In genomic region chr14:75756971-75757370, GRCm38 (mm10) we compare ENCODE assay signal across 21 mouse cellular contexts. TPM values are rescaled to one million over a fixed set of nuclear protein-coding genes. Genes with fewer than 3 reads are reported as not detected.
DNase-seq lines count a peak whose midpoint lies in the region; ATAC-seq and TF ChIP-seq lines count a peak whose summit lies in the region.
"Had no signal": no experiment of that assay in that cellular context is flagged by ENCODE, and none has a peak within 500 bp of the region (broad histone marks: within the 10 kb centered on the region; RNA-seq: fewer than 3 reads in every experiment).

No protein-coding gene starts in this region.

- TF ChIP-seq CTCF in cerebellum, adult 2 months (IDR thresholded peaks at IDR 0.05; ENCODE audit: borderline replicate concordance, insufficient read depth, low read depth, low read length) = no peak
- TF ChIP-seq CTCF in stomach, postnatal 0 days (IDR thresholded peaks at IDR 0.05; ENCODE audit: low read depth) = no peak

- no peak for ATAC-seq in monocyte, adult 5-6 weeks (replicated peaks; ENCODE audit: insufficient number of reproducible peaks, low FRiP score, low TSS enrichment, poor library complexity, severe bottlenecking)
- no peak for ATAC-seq in erythroblast, adult 5-6 weeks (replicated peaks; ENCODE audit: low FRiP score, poor library complexity, severe bottlenecking)
- no peak for ATAC-seq in stomach, postnatal 0 days (ENCODE audit: low FRiP score, low TSS enrichment)
- ATAC-seq: CD4-positive, CD25-positive, alpha-beta regulatory T cell, adult 4 months; forebrain, embryonic 15.5 days; hindbrain, postnatal 0 days had no signal

- WGBS in cerebellum, adult 2 months = 90% methylated on average over 6 of the region's 6 CpGs
- 81% methylated on average over 6 of the region's 6 CpGs for WGBS in stomach, postnatal 0 days

- H3K27me3 ChIP-seq in cerebellum, adult 2 months (ENCODE audit: control insufficient read depth, insufficient read depth, low read length) = no peaks in the 10 kb centered on the region
- H3K27me3 ChIP-seq in stomach, postnatal 0 days (ENCODE audit: control insufficient read depth, insufficient read depth, low read length) = no peaks in the 10 kb centered on the region
- H3K27me3 ChIP-seq: forebrain, embryonic 15.5 days; heart, embryonic 15.5 days had no signal

- TF ChIP-seq EP300 in stomach, postnatal 0 days (optimal IDR thresholded peaks at IDR 0.05) = no peak

- no peaks in the 10 kb centered on the region for H3K9me3 ChIP-seq in stomach, postnatal 0 days (ENCODE audit: control insufficient read depth, low read length)
- H3K9me3 ChIP-seq: embryonic facial prominence, embryonic 10.5 days; forebrain, embryonic 15.5 days; G1E; heart, embryonic 15.5 days; hindbrain, embryonic 13.5 days had no signal

- no peak overlapping the region for H3K27ac ChIP-seq in cerebellum, adult 2 months (ENCODE audit: insufficient read depth, low read length)
- H3K27ac ChIP-seq in stomach, postnatal 0 days (replicated peaks) = no peak overlapping the region
- H3K27ac ChIP-seq: embryonic facial prominence, embryonic 10.5 days; forebrain, embryonic 15.5 days; heart, embryonic 15.5 days; hindbrain, embryonic 13.5 days; hindbrain, postnatal 0 days had no signal

- no peak for TF ChIP-seq POLR2A in cerebellum, adult 2 months (IDR thresholded peaks at IDR 0.05; ENCODE audit: borderline replicate concordance, insufficient read depth, low read length)

- H3K4me1 ChIP-seq in cerebellum, adult 2 months (ENCODE audit: control insufficient read depth, insufficient read depth, low read length) = peaks cover 20% of the 10 kb centered on the region; the same call in 1 of the 2 replicates
- H3K4me1 ChIP-seq in stomach, postnatal 0 days (replicated peaks; ENCODE audit: control insufficient read depth, insufficient read depth) = peaks cover 5% of the 10 kb centered on the region; the same call in 1 of the 2 replicates

- H3K36me3 ChIP-seq in stomach, postnatal 0 days (ENCODE audit: control insufficient read depth, insufficient read depth, low read length) = no peaks in the 10 kb centered on the region
- H3K36me3 ChIP-seq: heart, embryonic 15.5 days had no signal

- no peak overlapping the region for H3K9ac ChIP-seq in stomach, postnatal 0 days (ENCODE audit: low read length)
- H3K9ac ChIP-seq: forebrain, embryonic 15.5 days; heart, embryonic 15.5 days; hindbrain, embryonic 13.5 days had no signal

- DNase-seq in cerebellum, adult 9-10 months = peak; percentile 36
- no peak for DNase-seq in cerebellum, adult 2 months
- DNase-seq in NIH3T3 (ENCODE audit: low read depth) = peak; percentile 76
- peak; percentile 44 for DNase-seq in adrenal gland, postnatal 25 days
- DNase-seq in stomach, postnatal 0 days (ENCODE audit: low spot score) = no peak
- DNase-seq: cerebellum, adult 11-12 months; cerebellum, postnatal 10 days; gastrocnemius, postnatal 10 days; heart, adult 18-20 months; heart, postnatal 14 days; kidney, adult 11 months had no signal

- no peak overlapping the region for H3K4me2 ChIP-seq in stomach, postnatal 0 days (replicated peaks; ENCODE audit: low read depth)
- H3K4me2 ChIP-seq: forebrain, embryonic 15.5 days; heart, embryonic 11.5 days; heart, embryonic 15.5 days; hindbrain, embryonic 13.5 days had no signal

- no peak overlapping the region for H3K4me3 ChIP-seq in cerebellum, adult 2 months (replicated peaks; ENCODE audit: insufficient read depth, low read depth, low read length)
- H3K4me3 ChIP-seq in stomach, postnatal 0 days (ENCODE audit: low read depth, low read length) = no peak overlapping the region
- H3K4me3 ChIP-seq: embryonic facial prominence, embryonic 10.5 days; forebrain, embryonic 15.5 days; heart, embryonic 15.5 days; hindbrain, embryonic 13.5 days had no signal

RNA-seq across cellular contexts. Expression of gene Cog3, which starts 2.7 kb away (rescaled TPM):
- polyA plus RNA-seq in cerebellum, adult 2 months (2012; rRNA removed) = 27.7 and 28.2 TPM in 2 replicates
- total RNA-seq in adrenal gland, postnatal 25 days (2021) = 24.9 and 29.8 TPM in 2 replicates
- total RNA-seq in monocyte, adult 5-6 weeks (2017) = 30.0 to 44.2 TPM (median 41.3 TPM) in 3 replicates
- total RNA-seq in erythroblast, adult 5-6 weeks (2015; ENCODE audit: low replicate concordance) = 5.9 and 6.0 TPM in 2 replicates
- total RNA-seq in erythroblast, adult 5-6 weeks (2017; ENCODE audit: low replicate concordance) = 11.9 and 14.2 TPM in 2 replicates
- 11.3 and 11.4 TPM in 2 replicates for polyA plus RNA-seq in stomach, postnatal 0 days (2015; fragmentation: Nextera tagmentation; extraction: Ambion mirVana)

RNA-seq across cellular contexts. Expression of gene Slc25a30, which starts 29.9 kb away (rescaled TPM):
- 9.9 and 12.2 TPM in 2 replicates for polyA plus RNA-seq in cerebellum, adult 2 months (2012; rRNA removed)
- 246 and 276 TPM in 2 replicates for total RNA-seq in adrenal gland, postnatal 25 days (2021)
- total RNA-seq in monocyte, adult 5-6 weeks (2017) = 22.8 to 36.1 TPM (median 24.3 TPM) in 3 replicates
- total RNA-seq in erythroblast, adult 5-6 weeks (2015; ENCODE audit: low replicate concordance) = 8.2 and 13.3 TPM in 2 replicates
- 3.4 and 7.0 TPM in 2 replicates for total RNA-seq in erythroblast, adult 5-6 weeks (2017; ENCODE audit: low replicate concordance)
- 1.3 and 1.5 TPM in 2 replicates for polyA plus RNA-seq in stomach, postnatal 0 days (2015; fragmentation: Nextera tagmentation; extraction: Ambion mirVana)

Comparison
In these comparisons a context has a peak if more than half of its experiments do, and no peak if none do; other contexts are left out.
1. DNase-seq: peak in cerebellum, adult 9-10 months (single experiment), NIH3T3 (single experiment) and adrenal gland, postnatal 25 days (single experiment); none in cerebellum, adult 2 months (0 of 2) and stomach, postnatal 0 days (single experiment).